Mouse (Mus musculus) heart, embryonic 12.5 days (tissue): ENCODE results near the gene Polrmt. TPM values are rescaled to one million over a fixed set of nuclear protein-coding genes. Genes with fewer than 3 reads are reported as not detected.

ENCODE experiments used
- ATAC-seq: fragments of 200-750 bp; cut with Nextera tagmentation; 2 replicates; pipeline ENCODE4 v1.8.0; 2017; ENCODE audit warnings: moderate TSS enrichment, moderate library complexity; ENCODE audit not compliant: insufficient number of reproducible peaks, low FRiP score
- H3K27ac ChIP-seq: fragments of 300-500 bp; sonication (generic); 2 replicates; pipeline ENCODE4 v1.5.1; 2016; ENCODE audit warnings: mild to moderate bottlenecking, moderate library complexity; ENCODE audit not compliant: poor library complexity, severe bottlenecking
- H3K27me3 ChIP-seq: fragments of 300-500 bp; sonication (generic); replicated peaks from 2 replicates; pipeline ENCODE4 v1.6.1; 2016; ENCODE audit warnings: mild to moderate bottlenecking, moderate library complexity
- H3K36me3 ChIP-seq: fragments of 300-500 bp; sonication (generic); 2 replicates; pipeline ENCODE4 v1.6.1; 2016; ENCODE audit warnings: mild to moderate bottlenecking, moderate library complexity
- H3K4me1 ChIP-seq: fragments of 300-500 bp; sonication (generic); replicated peaks from 2 replicates; pipeline ENCODE4 v1.6.1; 2016; ENCODE audit warnings: mild to moderate bottlenecking
- H3K4me2 ChIP-seq: fragments of 300-500 bp; sonication (generic); 2 replicates; pipeline ENCODE4 v1.6.1; 2016; ENCODE audit warnings: mild to moderate bottlenecking, moderate library complexity
- H3K4me3 ChIP-seq: fragments of 300-500 bp; sonication (generic); 2 replicates; pipeline ENCODE4 v1.5.1; 2016; ENCODE audit warnings: mild to moderate bottlenecking
- H3K9ac ChIP-seq: fragments of 300-500 bp; sonication (generic); 2 replicates; pipeline ENCODE4 v1.6.1; 2016; ENCODE audit warnings: mild to moderate bottlenecking, moderate library complexity
- H3K9me3 ChIP-seq: fragments of 300-500 bp; sonication (generic); replicated peaks from 2 replicates; pipeline ENCODE4 v1.6.1; 2016; ENCODE audit warnings: mild to moderate bottlenecking, moderate library complexity
- WGBS: fragments of 180-500 bp; shearing (Covaris S2); methylation state at CpG from one replicate; pipeline ENCODE4 v1.1.7; 2016; 5-methylcytosine and 5-hydroxymethylcytosine counted together
- polyA plus RNA-seq: library from polyadenylated mRNA; unstranded; fragments of >200 nt; fragmentation: Nextera tagmentation; extraction: Ambion mirVana; gene quantifications from 2 replicates; pipeline ENCODE4 v1.2.1, GENCODE M21; 2016

Polrmt gene
- polyA plus RNA-seq, 1 experiment from 2014 or later, result 35.4 TPM

DNA sequence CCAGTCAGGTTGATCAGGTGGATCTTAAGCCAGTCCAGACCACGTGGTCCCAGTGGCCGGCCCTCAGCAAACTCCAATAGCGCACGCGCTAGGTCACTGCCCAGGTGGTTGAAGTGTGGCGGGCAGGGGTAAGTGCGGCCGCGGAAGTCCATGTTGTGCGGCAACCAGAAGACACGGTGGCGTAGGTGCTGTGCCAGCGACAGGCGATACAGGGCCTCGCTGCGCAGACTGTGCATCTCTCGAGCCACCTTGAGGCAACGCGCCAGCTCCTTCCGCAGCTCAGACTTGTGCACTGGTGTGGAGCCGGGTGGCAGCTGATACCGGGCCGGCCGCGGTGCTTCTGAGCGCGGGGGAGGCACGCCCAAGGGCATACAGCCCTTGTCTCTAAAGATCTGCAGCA, 7.1 kb downstream of the Polrmt start:
- 94% methylated on average over 28 of the region's 28 CpGs for WGBS
- H3K36me3 ChIP-seq, result peaks cover 99% of the 10 kb centered on the region
- H3K27me3 ChIP-seq, result peaks cover 29% of the 10 kb centered on the region
- H3K27ac ChIP-seq, result no peak overlapping the region
- no peak overlapping the region for H3K4me2 ChIP-seq
- no peak overlapping the region for H3K4me3 ChIP-seq
- ATAC-seq, result no peak
- H3K9me3 ChIP-seq, result peaks cover 78% of the 10 kb centered on the region
- no peak overlapping the region for H3K9ac ChIP-seq
- peaks cover 6% of the 10 kb centered on the region; the same call in 1 of the 2 replicates for H3K4me1 ChIP-seq

DNA sequence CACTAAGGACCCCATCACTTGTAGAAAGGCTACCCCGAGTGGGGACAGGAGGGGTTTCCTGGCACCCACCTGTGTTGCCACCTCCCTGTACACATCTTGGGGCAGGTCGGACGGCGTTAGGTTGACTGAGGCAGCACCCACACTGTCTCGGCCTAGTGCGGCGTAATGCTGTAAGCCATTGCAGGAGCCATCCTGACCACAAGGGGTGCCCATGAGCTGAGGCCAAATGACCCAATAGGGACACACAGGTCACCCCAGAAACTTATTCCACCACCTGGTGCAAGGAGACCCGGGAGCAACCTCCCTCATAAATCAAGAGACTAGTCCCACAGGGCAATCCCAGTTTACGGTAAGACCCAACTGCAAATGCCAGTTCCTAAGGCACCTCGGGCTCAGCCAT, 8.1 kb downstream of the Polrmt start:
- Histone ChIP-seq H3K4me2 (no peak overlapping the region), H3K9me3 (peaks cover 86% of the 10 kb centered on the region), H3K9ac (no peak overlapping the region), H3K27ac (no peak overlapping the region), H3K27me3 (peaks cover 29% of the 10 kb centered on the region), H3K36me3 (peaks cover 97% of the 10 kb centered on the region), H3K4me3 (no peak overlapping the region), H3K4me1 (peaks cover 6% of the 10 kb centered on the region; the same call in 1 of the 2 replicates)
- 90% methylated on average over 10 of the region's 10 CpGs for WGBS
- ATAC-seq, result no peak

DNA sequence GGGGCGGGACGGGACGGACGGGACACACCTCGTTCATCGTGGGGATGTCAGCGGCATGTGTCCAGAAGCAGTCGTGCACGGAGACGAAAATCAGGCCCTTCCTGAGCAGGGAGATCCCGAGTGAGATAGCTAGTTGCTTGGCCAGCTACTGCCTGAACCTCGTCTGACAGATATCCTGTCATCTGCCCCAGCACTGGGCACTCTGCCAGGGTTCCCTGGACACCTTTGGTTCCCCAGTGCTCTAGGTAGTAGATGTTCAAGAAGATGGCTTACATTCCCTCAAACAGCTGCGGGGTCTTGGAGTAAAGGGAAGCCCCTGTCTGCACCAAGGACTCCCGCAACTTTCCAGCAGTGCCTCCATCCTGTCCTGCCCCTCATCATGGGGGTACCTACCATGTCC, 9.7 kb downstream of the Polrmt start:
- Histone ChIP-seq H3K36me3 (peaks cover 87% of the 10 kb centered on the region), H3K4me3 (no peak overlapping the region), H3K27me3 (peaks cover 29% of the 10 kb centered on the region), H3K9me3 (peaks cover 89% of the 10 kb centered on the region), H3K4me2 (no peak overlapping the region), H3K27ac (no peak overlapping the region), H3K9ac (no peak overlapping the region), H3K4me1 (peaks cover 6% of the 10 kb centered on the region; the same call in 1 of the 2 replicates)
- ATAC-seq, result no peak
- 85% methylated on average over 14 of the region's 14 CpGs for WGBS

DNA sequence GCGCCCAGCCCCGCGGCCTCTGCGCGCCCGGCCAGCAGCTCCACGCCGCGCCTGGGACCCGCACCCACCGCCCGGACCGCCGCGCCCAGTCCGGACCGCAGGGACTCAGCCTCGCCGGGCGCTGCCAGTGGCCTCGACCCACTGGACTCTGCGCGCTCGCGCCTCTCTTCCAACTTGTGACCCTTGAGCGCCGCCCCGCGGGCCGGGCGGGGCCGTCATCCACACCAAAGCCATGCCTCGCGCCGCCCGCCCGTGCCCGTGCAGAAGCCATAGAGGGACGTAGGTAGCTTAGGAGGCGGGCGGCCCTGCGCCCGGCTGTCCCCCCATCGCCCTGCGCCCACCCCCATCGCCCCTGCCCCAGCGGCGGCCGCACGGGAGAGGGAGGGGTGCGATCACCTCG, 11.0 kb downstream of the Polrmt start:
- Histone ChIP-seq H3K9ac (peak overlapping the region; percentile 32; the same call in 1 of the 2 replicates), H3K4me1 (peaks cover 6% of the 10 kb centered on the region; the same call in 1 of the 2 replicates), H3K27me3 (peaks cover 29% of the 10 kb centered on the region), H3K36me3 (peaks cover 74% of the 10 kb centered on the region), H3K4me3 (peak overlapping the region; percentile 11), H3K4me2 (peak overlapping the region; percentile 44), H3K9me3 (peaks cover 79% of the 10 kb centered on the region), H3K27ac (no peak overlapping the region)
- no peak for ATAC-seq
- 27% methylated on average over 47 of the region's 52 CpGs for WGBS

DNA sequence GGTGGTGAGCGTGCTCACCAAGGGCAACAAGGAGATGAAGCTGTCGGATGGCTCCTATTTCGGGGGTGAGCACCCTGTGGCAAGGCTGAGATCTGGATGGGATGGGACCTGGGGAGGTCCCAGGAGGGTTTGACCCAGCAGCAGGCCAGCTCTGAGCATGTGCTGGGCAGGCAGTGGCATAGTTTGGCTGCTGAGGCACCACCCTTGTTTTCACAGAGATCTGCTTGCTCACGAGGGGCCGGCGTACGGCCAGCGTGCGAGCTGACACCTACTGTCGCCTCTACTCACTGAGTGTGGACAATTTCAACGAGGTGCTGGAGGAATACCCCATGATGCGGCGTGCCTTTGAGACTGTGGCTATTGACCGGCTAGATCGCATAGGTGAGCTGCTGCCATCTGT, 12.5 kb downstream of the Polrmt start:
- Histone ChIP-seq H3K9ac (no peak overlapping the region), H3K4me3 (no peak overlapping the region), H3K36me3 (peaks cover 59% of the 10 kb centered on the region), H3K9me3 (peaks cover 64% of the 10 kb centered on the region), H3K4me1 (peaks cover 10% of the 10 kb centered on the region; the same call in 1 of the 2 replicates), H3K27ac (no peak overlapping the region), H3K4me2 (no peak overlapping the region), H3K27me3 (peaks cover 35% of the 10 kb centered on the region)
- no peak for ATAC-seq
- WGBS, result 80% methylated on average over 15 of the region's 15 CpGs

DNA sequence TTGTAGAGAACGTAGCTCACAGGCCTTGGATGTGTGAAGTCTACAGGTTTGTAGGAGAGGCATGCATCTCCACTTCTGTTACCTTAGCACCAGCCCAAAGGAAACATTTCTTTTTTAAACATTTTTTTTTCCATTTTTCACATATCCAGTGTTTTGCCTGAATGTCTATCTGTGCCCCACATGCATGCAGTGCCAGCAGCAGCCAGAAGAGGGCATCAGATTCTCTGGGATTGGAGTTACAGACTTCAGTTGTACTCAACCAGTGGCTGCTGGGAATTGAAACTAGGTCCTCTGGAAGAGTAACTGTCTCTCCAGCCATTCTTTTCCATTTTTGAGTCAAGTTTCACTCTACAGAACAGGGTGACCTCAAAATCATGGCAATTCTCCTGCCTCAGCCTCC, 13.9 kb downstream of the Polrmt start:
- H3K4me2 ChIP-seq, result no peak overlapping the region
- ATAC-seq, result no peak
- no peak overlapping the region for H3K4me3 ChIP-seq
- H3K27ac ChIP-seq, result no peak overlapping the region
- H3K27me3 ChIP-seq, result peaks cover 41% of the 10 kb centered on the region
- H3K9me3 ChIP-seq, result peaks cover 51% of the 10 kb centered on the region
- peaks cover 10% of the 10 kb centered on the region; the same call in 1 of the 2 replicates for H3K4me1 ChIP-seq
- WGBS, result 100% methylated on average over 1 of the region's 1 CpGs
- H3K36me3 ChIP-seq, result peaks cover 45% of the 10 kb centered on the region
- H3K9ac ChIP-seq, result no peak overlapping the region

DNA sequence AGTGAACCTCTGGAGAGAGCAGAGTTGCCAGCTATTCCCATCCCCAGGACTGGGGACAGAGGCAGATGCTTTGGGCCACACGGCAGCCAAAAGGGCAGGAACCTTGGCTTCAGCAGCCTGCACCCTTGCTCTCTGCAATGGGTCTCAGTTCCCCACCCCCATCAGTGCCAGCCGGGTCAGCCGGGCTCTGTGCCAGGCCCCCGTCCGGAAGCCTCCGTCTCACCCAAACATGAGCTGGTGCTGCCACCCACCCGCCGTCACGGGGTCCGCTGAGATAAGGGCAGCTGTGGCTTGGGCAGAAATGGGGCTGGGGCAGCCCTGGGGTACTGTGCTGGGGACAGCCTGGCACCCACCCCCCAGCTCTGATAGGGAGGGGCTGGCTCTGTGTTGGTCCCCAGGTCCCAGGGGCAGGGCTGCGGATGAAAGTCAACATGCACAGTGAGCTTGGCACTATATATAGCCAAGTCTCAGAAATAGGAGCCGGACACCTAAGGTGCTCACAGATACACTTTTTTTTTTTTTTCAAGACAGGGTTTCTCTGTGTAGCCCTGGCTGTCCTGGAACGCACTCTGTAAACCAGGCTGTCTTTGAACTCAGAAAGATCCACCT, 16.9 kb downstream of the Polrmt start:
- peaks cover 15% of the 10 kb centered on the region for H3K36me3 ChIP-seq
- H3K9me3 ChIP-seq, result peaks cover 20% of the 10 kb centered on the region
- peaks cover 14% of the 10 kb centered on the region for H3K27me3 ChIP-seq
- no peak overlapping the region for H3K27ac ChIP-seq
- H3K4me3 ChIP-seq, result no peak overlapping the region
- 63% methylated on average over 13 of the region's 13 CpGs for WGBS
- H3K4me1 ChIP-seq, result peaks cover 4% of the 10 kb centered on the region; the same call in 1 of the 2 replicates
- no peak for ATAC-seq
- no peak overlapping the region for H3K4me2 ChIP-seq
- peak overlapping the region; percentile 29; the same call in 1 of the 2 replicates for H3K9ac ChIP-seq

DNA sequence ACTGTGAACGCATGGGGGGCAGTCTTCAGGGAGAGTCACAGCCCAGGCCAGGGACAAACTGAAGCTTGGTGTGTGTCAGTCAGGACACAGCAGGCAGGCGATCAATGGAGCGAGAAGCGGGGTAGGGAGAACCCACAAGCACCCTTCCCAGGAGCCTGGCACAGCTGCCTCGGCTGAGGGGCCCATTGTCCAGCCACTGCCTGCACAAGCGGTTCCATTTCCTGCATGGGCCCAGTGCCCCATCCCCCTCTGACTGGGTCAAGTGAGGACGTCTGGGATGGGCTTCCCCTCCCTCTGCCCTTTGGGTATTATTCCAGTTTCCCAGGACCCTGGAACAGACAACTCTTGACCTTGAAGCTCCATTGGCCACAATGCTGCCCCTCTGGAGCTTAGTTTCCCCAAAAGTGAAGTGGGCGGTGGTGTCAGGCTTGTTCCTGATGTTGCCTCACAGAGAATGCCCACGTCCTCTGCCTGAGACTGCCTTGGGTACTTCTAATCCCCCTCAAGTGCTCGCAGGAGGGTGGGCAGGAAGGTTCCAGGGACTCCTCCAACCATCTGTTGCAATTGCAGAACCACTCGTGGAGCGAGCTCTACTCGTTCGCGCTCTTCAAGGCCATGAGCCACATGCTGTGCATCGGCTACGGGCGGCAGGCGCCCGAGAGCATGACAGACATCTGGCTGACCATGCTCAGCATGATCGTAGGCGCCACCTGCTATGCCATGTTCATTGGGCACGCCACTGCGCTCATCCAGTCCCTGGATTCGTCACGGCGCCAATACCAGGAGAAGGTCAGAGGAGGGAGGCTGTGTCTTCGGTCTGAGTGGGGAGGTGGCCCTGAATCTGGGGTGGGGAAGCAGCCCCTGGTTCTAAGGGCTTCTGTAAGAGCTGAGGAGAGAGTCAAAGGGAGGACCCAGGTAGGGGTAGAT, 17.8 kb downstream of the Polrmt start:
- H3K9ac ChIP-seq, result no peak overlapping the region
- H3K4me3 ChIP-seq, result no peak overlapping the region
- WGBS, result 62% methylated on average over 28 of the region's 28 CpGs
- peaks cover 6% of the 10 kb centered on the region; the same call in 1 of the 2 replicates for H3K36me3 ChIP-seq
- peaks cover 14% of the 10 kb centered on the region for H3K27me3 ChIP-seq
- no peak overlapping the region for H3K4me2 ChIP-seq
- H3K4me1 ChIP-seq, result peaks cover 8% of the 10 kb centered on the region; the same call in 1 of the 2 replicates
- ATAC-seq, result no peak
- no peak overlapping the region for H3K27ac ChIP-seq
- peaks cover 11% of the 10 kb centered on the region for H3K9me3 ChIP-seq

DNA sequence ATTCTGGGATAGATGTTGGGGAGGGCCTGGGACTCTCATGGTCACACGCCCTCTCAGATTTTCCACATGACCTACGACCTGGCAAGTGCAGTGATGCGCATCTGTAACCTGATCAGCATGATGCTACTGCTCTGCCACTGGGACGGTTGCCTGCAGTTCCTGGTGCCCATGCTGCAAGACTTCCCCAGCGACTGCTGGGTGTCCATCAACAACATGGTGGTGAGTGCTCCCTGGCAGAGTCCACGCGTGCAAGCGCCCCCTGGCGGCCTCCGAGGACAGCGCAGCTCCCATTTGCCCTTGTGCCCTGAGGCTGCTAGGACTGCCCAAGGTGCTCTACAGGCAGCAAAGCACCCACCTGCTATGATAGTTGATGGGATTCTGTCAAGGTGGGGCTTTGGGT, 20.3 kb downstream of the Polrmt start:
- Histone ChIP-seq H3K4me1 (peaks cover 9% of the 10 kb centered on the region; the same call in 1 of the 2 replicates), H3K27ac (no peak overlapping the region), H3K27me3 (peaks cover 31% of the 10 kb centered on the region), H3K9me3 (no peaks in the 10 kb centered on the region), H3K4me2 (no peak overlapping the region), H3K4me3 (no peak overlapping the region), H3K9ac (no peak overlapping the region), H3K36me3 (no peaks in the 10 kb centered on the region)
- WGBS, result 41% methylated on average over 11 of the region's 11 CpGs
- ATAC-seq, result no peak

DNA sequence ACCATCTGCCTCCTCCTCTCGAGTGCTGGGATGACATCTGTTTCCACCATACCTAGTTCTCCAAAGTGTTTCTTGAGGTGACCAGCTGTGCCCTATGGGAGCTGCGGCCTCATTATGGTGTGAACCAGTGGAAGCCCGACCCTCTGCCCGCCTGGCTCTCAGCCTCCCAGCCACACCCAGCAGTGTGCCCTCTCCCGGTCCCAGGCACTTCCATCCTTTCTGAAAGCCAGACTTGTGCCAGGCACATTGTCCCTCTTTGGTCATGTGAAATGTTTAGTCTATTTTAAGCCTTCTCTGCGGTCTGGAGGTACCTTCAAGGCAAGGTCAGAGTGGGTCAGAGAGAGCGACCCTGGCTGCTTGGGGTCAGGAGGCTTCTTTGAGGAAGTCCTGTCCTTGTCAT, 22.7 kb downstream of the Polrmt start:
- no peaks in the 10 kb centered on the region for H3K36me3 ChIP-seq
- H3K27ac ChIP-seq, result no peak overlapping the region
- H3K9ac ChIP-seq, result no peak overlapping the region
- no peak overlapping the region for H3K4me2 ChIP-seq
- peaks cover 46% of the 10 kb centered on the region for H3K27me3 ChIP-seq
- peaks cover 5% of the 10 kb centered on the region; the same call in 1 of the 2 replicates for H3K4me1 ChIP-seq
- 64% methylated on average over 7 of the region's 7 CpGs for WGBS
- no peak overlapping the region for H3K4me3 ChIP-seq
- ATAC-seq, result no peak
- no peaks in the 10 kb centered on the region for H3K9me3 ChIP-seq

DNA sequence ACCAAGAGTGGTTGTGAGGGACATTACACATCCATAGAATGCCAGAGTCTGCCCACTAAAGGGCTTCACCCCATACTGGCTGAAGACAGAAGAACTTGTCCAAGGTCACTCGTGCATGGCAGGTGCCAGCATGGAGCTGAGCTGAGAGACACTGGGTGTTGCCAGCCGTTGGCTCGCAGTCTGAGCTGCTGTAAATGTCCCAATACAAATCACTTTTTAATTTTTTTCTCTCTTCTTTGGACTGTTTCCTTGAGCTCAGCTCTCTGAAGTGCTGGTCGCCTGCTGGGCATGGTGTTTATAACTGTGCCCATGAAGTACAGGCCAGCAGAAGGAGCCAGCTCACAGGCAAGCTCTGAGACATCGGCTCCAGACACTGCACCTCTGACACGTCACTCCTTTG, 23.3 kb downstream of the Polrmt start:
- H3K4me1 ChIP-seq, result peaks cover 5% of the 10 kb centered on the region; the same call in 1 of the 2 replicates
- no peaks in the 10 kb centered on the region for H3K36me3 ChIP-seq
- H3K27ac ChIP-seq, result no peak overlapping the region
- ATAC-seq, result no peak
- no peak overlapping the region for H3K4me2 ChIP-seq
- peaks cover 49% of the 10 kb centered on the region for H3K27me3 ChIP-seq
- 72% methylated on average over 6 of the region's 6 CpGs for WGBS
- no peak overlapping the region for H3K9ac ChIP-seq
- H3K9me3 ChIP-seq, result no peaks in the 10 kb centered on the region
- no peak overlapping the region for H3K4me3 ChIP-seq
